Mouse (Mus musculus) thymus, adult 2 months (tissue): ENCODE measurements around the gene Kif5c.

Source experiments
- CTCF ChIP-seq: fragments of 200-500 bp; IDR thresholded peaks from 2 replicates; pipeline ENCODE4 v1.5.1; 2012; ENCODE audit warnings: mild to moderate bottlenecking, control low read depth, low read length, moderate library complexity, borderline replicate concordance; ENCODE audit not compliant: control insufficient read depth, poor library complexity, insufficient read depth; ENCODE audit errors: extremely low read depth
- POLR2A ChIP-seq: fragments of 200-500 bp; IDR thresholded peaks from 2 replicates; pipeline ENCODE4 v1.6.1; 2012; ENCODE audit warnings: mild to moderate bottlenecking, low read length, control low read depth, moderate library complexity; ENCODE audit not compliant: control insufficient read depth, poor library complexity, insufficient read depth; ENCODE audit errors: extremely low read depth

- TF ChIP-seq CTCF (no peak), POLR2A (no peak)
These were observed 2.3 kb upstream of the Kif5c start for GRCm38 (mm10) chr2:49616765-49617164.
